Mouse (Mus musculus) mature B cell (primary cell): ENCODE data around the gene Herc1.

Experiments
- in situ Hi-C: fragments of 300-500 bp; cut with MboI; formaldehyde crosslinking; loops from 2 replicates; pipeline ENCODE4 v1.14.3; 2019

Gene Herc1

DNA sequence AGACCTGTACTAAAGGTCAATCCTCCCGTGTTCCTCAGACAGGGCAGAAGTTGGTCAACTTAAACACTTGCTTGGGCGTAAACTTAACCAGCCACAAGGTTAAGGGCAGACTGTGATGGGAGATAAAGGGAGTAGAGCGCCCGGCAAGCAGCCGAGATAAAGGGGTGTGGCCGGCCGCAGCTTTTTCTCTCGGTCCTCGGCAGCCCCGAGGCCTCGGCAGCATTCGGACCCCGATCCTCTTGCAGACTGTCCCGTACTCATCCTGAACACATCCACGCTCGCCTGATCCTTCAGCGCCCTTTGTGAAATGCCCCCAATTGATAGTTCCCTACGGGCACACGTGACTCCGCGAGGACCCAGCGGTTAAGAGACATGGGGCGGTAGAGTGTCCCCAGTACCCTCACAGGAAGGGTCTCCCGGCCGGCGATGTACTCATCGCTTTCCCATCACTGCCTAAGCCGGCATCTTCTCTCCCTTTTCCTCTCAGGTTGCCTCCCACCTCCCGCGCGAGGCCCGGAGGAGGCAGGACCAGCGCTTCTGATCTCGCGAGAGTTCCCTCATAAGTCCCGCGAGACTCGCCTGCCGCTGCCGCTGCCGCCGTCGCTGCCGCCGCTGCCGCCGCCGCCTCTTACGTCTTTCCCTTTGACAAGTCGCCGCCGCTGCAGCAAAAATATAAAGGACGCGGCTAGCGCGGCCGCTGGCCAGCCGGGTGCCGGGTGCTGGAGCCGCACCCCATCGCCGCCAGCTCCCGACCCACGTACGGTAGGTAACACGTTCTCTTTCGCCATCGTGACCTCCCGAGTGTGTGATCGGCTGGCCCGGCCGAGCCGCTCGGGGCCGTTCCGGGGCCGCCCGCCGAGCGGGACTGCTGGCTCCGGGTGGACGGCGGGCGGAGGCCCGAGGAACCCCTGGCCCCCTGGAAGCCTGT, at the start of gene Herc1:
Herc1 (plus strand) TSS at position 591 of the 928 bp plus-strand sequence.
- in situ Hi-C loops: no loop called here

- in situ Hi-C loops: no loop called here
Observed at GRCm38 (mm10) chr9:66304320-66305090, 45.7 kb upstream of the Herc1 start.

DNA sequence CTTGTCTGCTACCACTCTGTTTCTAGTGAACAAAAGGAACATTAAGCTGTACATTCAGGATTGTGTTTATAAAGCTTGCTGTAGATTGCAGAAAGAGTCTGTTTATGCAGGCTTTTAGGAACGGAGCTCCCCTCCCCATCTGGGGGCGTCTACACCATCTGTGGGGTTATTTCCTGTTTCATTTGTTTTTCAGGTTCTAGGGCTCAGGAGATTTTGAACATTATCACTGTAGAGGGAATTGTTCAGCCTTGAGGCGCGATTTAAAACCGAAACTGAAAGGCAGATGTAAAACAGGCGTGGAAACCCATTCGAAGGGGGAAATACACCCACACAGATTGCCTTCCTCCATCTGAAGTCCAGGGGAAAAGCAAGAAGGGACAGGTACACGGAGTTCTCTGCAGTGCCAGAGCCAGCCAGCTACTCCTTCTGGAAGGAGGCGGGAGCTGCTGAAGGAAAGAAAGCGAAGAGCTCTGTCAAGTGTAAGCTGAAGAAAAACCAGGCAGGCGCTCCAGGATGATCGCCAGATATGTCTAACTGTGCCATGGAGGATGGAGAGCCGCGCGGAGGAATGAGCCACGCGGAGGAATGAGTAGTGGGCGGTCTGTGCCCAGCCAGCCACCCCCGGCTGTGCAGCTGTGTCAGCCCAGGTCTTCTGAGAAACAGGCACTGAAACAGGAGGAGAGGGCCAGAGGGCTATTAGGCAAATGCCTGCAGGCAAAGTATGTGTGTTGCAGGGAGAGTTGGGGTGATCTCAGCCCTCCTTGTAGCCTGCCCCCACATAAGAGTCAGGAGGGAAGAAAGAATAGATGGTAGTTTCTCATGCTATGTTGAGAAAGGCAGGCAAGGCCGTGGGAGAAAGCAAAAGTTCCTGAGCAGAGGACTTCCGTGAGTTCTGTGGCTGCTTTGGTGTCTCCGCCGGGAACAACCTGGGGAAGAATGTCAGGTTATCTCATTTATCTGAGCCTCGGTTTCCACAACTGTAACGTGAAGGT, 44.8 kb upstream of the Herc1 start:
- in situ Hi-C loops: no loop called here

DNA sequence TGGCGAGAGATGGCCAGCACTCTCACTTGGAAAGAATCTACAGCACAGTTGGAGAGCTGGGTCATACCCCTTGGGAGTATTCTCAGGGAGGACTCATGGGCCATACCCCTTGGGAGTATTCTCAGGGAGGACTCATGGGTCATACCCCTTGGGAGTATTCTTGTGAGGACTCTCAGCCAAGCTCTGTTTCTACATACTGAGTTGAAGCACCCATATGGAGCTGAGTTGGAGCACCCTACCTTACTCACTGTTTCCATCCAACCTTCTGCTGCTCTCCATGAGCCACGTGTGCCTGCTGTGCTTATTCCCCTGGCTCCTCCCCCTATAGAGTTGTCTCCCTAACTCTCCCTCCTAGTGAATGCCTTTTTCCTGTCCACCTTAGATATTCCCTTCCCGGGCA, 43.8 kb upstream of the Herc1 start:
- in situ Hi-C loops: no loop called here

- in situ Hi-C loops: no loop called here
Observed at GRCm38 (mm10) chr9:66307341-66307740, 42.9 kb upstream of the Herc1 start.

GRCm38 (mm10) chr9:66308741-66309140, 41.5 kb upstream of the Herc1 start:
- in situ Hi-C loops: no loop called here

DNA sequence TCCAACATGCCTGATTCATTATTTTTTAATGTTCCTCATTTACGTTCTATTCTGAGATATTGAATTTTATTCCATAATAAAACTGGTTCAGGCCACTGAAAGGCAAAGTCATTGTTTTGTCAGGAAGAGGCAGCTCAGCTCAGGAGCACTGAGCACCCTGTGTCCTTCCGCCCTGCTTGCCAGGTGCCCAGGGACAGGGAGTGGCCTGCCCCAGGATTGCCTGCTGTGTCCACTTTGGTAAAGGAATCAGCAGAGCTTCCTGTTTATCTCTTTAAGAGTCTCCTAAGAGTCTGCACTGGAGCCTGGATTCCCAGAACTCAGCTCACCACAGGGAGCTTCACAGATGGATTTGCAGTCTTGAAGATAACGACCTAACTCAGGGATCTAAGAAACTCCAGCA, 38.8 kb upstream of the Herc1 start:
- in situ Hi-C loops: no loop called here

- in situ Hi-C loops: no loop called here
Observed at GRCm38 (mm10) chr9:66316603-66317002, 33.6 kb upstream of the Herc1 start.

DNA sequence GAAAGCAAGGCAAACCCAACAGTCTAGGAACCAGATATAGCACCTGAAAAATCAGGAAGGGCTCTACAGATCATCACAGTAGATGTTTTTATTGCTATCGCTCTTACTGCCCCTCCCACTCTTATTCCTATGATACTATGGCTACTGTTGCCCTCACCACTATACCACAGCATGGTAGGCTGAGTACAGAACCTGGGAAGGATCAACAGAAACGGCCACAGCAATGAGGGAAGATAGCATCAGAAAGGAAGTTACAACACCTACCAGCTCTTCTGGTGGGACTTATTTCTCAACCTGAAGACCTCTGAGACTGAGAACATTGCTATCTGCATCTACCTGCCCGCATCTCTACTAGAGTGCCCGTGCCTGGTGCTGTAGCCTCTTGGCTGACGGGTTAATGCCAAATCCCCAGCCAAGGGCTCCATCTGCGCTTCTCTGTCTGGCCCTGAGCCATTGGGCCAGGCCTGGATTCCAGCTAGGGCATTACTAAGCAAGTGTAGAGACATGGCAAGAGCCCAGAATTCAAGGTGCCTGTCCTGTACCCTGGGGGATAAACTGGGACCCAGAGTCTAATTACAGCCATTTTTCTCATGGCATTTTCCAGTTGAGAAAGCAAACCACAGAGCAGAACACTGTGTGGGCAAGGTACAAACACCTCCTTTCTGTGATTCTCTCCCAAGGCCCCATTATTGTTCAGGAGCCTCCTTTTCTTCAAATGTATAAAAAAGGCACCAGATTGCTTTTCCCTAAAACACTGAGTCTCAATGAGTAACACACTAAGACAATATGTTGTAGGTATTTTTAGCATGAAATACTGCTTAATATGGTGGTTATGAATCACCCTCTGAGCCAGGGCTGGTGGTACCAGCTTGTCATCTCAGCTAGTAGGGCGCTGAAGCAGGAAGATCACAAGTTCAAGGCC, 28.0 kb upstream of the Herc1 start:
- in situ Hi-C loops: no loop called here

GRCm38 (mm10) chr9:66326879-66327278, 23.4 kb upstream of the Herc1 start:
- in situ Hi-C loops: no loop called here

DNA sequence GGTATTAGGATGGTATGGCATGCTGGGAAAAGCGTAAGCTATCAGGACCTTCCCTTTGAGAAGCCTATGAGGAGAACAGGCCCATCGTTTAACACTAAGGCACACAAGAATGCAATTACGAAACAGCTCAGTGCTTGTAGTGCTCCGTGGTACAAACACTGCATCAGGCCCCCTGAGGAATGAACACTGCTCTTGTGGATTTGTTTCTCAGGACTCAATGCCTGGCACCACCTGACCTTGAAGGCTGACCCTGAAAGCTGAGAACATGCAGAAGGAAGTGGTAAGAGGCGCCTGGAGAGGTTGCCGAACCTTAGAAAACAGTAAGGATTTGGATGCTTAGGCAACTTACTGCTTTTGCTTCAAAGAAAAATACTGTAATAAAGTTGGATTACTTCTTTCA, 20.8 kb upstream of the Herc1 start:
- in situ Hi-C loops: no loop called here

DNA sequence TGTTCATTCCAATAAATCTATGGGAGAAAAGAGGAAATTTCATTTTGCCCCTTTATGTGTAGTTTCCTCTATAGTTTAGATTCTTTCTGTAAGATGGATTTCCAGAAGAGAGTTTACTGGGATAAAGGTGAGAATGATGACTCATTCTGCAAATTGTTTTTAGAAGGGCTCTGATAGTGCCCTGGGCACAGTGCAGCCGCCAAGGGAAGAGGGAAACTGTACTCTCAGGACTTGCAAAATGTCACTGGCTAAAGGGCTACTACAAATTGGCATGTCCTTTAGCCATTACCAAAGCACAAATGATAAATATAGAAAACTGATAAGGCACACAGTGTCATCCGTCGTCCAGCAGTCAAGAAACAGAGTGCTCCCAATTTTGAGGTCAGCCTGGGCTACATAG, 19.8 kb upstream of the Herc1 start:
- in situ Hi-C loops: no loop called here

DNA sequence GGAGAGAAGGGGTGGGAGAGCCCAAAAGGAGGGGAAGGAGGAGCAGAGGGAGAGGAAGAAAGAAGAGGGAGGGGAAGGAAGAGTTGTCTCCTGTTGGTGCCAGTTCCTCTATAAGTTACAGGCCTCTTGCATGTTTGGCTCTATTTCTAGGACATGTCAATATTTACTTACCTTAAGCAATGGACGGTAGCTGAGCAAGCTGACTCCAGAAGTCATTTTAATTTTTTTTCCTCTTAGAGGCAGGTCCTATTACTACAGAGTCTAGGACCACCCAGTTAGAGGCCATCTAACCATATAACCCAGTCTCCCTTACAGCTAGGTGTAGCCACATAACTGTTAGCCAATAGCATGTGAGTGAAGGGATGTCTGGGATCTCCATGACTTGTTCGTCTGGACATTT, 18.7 kb upstream of the Herc1 start:
- in situ Hi-C loops: no loop called here

DNA sequence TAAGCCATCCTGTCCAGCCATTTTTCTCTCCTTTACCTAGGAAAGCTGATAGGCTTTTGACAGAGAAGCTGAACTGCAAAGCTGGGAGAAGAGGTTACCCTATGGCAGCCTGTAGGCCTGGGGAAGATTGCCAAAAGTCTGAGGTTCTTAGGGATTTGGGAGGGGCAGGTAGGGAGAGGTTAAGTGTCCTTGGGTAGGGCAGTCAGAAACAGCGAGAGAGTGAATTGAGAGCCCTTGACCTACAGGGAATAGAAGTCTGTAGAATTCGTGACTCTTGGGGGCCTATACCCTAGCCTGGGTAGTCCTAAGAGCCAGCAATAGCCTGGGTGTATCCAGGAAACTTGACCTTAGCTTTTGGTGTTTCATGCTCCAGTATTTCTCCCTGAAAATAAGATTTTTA, 17.9 kb upstream of the Herc1 start:
- in situ Hi-C loops: no loop called here

GRCm38 (mm10) chr9:66337280-66337679, 13.0 kb upstream of the Herc1 start:
- in situ Hi-C loops: no loop called here

DNA sequence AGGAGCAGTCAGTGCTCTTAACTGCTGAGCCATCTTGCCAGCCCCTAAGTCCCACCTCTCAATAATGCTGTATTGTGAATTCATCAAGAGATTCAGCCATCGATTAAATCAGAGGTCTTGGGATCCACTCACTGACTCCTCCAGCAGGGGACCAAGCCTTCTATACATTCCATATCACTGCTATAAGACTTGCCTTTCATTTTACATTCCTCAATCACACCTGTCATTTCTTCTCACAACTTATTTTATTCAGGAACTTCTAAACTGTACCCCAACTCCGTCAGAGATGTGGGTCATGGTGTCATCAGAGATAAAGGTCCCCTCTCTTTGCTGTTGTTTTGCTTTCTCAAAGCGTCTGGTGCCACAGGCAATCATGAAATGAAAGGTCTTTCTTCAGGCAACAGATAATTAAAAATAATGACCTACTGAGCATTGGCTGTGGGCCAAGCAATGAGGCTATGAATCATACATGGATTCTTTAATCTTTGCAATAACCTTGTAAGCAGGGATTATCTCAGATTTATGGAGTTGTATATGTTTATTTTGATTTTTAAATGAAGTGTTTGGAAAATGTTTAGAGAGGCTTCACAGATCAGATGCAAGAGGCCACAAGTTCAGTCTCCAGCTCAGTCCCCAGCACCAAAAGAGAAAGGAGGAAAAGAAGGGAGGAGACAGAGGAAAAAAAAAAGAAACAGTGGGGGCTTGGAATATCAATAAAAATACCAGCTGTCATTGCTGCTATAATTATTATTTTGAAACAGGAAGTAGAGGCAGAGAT, 12.1 kb upstream of the Herc1 start:
- in situ Hi-C loops: no loop called here

DNA sequence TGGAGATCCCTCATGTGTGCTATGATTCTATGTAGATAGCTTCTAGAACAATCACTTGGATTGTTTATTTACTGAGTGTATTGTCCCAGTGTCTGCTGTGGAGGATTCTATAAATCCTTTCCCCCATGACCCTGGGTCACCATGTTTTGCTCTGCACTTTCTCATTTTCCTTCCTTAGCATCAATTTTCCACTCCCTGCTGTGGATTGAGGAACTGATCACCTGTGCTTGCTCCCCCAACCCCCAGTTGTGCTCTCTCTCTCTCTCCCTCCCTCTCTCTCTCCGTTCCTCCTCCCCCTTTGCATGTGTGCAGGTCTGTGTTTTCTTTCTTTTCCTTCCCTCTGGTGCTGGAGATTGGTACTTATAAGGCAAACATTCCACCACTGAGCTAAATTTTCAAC, 10.5 kb upstream of the Herc1 start:
- in situ Hi-C loops: no loop called here

DNA sequence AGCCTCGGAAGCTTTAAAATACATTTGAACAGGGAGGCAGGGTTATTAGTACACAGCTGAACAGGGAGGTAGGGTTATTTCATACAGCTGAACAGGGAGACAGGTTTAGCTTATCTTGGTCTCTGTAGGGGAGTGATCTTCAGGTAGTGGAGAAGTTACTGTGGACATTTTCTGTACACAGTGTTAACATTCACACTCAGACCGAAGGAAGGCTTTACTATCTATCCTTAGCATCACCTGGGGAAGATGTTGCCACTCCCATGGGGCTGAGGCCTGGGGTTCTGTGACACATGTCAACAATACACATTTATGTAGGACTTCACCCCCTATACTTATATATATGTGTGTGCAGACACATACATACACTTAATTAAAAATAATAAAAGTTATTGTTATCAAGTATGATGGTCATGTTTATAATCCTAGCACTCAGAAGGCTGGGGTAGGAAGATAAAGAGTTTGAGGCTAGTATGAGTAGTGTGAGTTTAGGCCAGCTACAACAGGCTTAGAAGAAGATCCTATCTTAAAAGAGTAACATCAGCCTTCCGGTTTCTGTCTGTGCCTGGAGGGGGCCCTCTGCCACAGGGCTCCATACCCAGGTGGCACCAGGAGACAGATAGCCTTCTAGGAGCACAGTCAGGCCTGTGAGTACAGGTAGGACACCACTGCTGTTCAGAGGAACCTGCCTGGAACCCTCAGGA, 9.7 kb upstream of the Herc1 start:
- in situ Hi-C loops: no loop called here

GRCm38 (mm10) chr9:66347405-66348035, 2.7 kb upstream of the Herc1 start:
- in situ Hi-C loops: no loop called here
